Mouse (Mus musculus): ENCODE measurements around the gene Nars2. TPM values are rescaled to one million over a fixed set of nuclear protein-coding genes. Genes with fewer than 3 reads are reported as not detected.
"Not testable (repeated sequence)": the region's sequence is repeated elsewhere in the genome, so short reads cannot be mapped to it uniquely, and the experiment has no call there.

Nars2 gene
- total RNA-seq (2021) = 1 to 10 TPM; 5.5 to 6.6 TPM
- long read RNA-seq, experiment 1, transcript Nars2-201 (14 exons, 3,778 nt) = major isoform, 5 of 7 reads
- long read RNA-seq, experiment 1, partial matches to known transcripts = 1 of 7 reads
- long read RNA-seq, experiment 1, other reads (novel, unspliced or antisense) = 1 of 7 reads
- long read RNA-seq, experiment 2, transcript Nars2-201 (14 exons, 3,778 nt) = major isoform, 9 of 13 reads
- long read RNA-seq, experiment 2, partial matches to known transcripts = 1 of 13 reads
- long read RNA-seq, experiment 2, other reads (novel, unspliced or antisense) = 3 of 13 reads

DNA sequence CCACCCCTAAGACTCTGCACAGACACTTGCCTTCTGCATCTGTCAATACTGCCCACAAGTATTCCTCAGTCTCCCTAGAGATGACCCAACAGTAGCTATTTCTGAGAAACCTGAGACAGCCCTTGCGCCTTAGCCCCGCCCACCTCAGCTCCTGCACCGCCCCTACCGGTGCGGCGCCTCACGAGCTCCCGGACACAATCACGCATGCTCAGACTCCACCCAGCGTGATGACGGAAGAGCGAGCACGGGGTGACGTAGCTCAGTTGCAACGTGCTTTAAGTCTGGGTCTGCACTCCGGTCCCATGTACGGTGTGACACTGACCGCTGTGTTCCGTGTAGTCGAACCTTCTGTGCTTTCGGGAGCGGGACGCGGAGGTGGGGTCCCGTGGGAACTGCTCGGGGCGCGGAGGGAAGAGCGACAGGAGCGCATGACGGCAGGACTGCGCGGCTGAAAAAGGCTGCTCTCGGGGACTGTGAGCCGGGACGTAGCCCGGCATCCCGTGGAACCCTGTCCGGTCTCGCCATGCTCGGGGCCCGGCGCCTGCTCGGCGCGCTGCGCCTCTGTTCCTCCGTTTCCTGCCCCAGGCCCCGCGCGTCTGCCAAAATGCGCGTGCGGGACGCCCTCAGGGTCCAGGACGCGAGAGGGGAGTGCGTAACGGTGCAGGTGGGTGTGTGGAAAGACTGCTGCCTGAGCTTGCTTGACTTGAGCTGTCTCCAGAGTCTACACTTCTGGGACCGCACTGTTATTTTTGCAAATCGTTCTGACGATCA is at the start of gene Nars2:
Nars2 (plus strand) TSS at position 225 of the 771 bp plus-strand sequence.
- DNase-seq = peak; percentile 85

DNA sequence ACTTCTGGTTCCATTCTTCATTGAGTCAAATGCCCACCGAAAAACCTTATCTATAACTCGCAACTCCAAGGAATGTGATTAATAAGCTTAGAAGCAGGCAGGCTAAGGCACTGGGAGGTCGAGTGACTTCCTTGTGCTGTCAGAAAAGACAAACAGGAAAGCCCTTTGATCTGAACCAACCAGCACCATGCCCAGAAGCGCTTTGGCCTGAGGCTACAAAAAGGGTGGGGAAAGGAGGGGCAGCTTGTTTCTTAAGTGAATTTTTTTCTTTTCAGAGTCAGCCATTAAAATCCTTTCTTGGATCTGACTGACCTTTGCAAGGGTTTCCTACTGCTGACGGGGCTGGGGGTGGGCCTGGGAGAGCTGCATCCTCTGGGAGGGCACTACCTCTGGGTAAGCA is 49.1 kb upstream of the Nars2 start:
- no peak for DNase-seq

DNA sequence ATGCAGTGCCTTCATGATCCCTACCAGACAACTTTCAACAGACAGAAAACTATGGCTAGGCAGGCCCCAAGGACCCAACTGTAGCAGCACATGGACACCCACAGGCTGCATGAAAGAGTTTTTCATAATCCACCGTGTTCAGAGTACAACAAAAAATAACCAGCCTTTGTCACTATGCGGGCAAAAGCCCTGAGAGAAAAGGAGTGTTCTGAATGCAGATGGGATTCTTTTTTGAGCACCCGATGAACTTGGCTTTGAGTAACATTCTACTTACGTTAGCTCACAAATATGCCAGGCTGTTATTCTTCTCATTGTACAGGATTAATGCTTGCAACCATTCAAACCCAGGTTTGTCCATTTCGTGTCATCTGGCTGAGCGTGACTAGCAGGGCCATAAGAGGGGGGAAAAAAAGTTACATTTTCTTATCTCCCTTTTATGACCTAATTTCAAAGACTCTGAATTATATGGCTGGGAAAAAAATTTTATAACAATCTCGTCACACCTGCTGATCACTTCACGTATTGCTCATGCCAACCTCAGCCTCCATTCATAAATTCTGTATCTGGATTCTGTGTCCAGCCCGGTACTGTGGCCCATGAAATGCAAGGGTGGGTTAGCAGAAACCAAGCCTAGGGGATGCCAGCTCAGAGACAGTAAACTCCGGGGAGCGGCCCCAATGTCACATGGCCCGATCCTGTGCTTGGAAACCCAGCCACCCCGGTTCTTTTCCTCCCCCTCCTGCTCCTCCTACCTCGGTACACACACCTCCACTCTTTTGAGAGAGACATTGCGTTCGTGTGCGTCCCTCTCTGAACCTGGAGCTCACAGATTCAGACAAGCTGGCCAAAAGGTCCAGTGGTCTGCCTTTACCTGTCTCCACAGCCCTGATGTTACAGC is 48.0 kb upstream of the Nars2 start:
- no peak for DNase-seq

DNA sequence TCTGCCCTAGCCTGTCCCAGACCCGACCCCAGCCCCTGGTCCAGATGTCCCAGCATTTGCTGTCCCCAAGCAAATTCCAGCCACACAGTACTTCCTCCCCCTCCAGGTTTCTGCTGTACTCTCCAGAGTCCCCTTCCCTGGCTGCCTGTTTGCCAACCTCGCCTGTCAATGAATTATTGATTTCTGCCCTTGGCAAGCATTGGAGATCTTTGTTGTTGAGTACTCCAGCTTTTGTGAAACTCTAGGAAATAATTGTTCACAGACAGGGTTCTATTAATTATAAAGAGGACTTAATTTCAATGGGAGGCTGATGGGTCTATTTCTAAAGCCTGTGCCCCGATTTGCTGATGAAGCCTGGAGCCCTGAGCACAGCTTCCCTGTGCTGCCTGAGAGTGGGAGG is 46.9 kb upstream of the Nars2 start:
- DNase-seq = no peak

DNA sequence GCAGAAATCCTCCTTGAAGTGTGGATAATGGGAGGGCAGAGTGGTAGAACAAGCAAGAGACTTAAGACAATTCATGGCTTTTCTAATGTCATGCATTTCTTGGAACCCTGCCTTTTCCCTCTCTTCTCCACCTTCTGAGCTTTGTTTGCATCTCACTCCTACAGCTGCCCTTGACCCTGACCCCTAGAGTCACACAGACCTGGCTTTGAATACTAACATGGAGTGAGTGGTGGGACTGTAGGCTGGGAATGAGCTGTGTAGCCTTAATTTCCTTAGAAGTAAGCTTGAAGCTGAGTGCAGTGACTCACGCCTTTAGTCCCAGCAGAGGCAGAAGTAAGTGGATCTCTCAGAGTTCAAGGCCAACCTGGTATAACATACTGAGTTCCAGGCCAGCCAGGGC is 46.4 kb upstream of the Nars2 start:
- no peak for DNase-seq

DNA sequence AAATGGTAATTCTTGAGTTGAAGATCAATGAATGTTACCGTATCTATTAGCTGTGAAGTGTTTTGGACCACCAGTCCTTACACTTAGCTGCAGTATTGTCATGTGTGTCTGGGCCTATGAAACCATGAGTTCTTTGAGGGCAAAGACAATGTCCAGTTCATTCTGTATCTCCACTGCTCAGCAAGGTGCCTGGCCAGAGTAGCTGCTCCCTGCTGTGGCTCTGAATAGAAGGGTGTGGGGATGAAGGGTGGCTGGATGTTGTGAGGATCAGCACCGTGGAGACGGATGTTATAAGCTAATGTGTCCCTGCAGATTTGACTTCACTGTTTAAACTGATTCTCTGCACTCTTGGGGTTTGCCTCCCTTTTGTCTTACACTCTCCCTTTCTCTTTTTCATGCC is 45.9 kb upstream of the Nars2 start:
- DNase-seq = no peak

DNA sequence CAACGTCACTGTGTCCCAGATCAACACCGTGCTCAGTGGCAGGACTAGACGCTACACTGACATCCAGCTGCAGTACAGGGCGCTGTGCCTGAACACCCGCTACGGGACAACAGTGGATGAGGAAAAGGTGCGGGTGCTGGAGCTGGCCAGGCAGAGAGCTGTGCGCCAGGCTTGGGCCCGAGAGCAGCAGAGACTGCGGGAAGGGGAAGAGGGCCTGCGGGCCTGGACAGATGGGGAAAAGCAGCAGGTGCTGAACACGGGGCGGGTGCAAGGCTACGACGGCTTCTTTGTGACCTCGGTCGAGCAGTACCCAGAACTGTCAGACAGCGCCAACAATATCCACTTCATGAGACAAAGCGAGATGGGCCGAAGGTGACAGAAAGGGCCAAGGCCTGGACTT is 45.1 kb upstream of the Nars2 start:
- no peak for DNase-seq

DNA sequence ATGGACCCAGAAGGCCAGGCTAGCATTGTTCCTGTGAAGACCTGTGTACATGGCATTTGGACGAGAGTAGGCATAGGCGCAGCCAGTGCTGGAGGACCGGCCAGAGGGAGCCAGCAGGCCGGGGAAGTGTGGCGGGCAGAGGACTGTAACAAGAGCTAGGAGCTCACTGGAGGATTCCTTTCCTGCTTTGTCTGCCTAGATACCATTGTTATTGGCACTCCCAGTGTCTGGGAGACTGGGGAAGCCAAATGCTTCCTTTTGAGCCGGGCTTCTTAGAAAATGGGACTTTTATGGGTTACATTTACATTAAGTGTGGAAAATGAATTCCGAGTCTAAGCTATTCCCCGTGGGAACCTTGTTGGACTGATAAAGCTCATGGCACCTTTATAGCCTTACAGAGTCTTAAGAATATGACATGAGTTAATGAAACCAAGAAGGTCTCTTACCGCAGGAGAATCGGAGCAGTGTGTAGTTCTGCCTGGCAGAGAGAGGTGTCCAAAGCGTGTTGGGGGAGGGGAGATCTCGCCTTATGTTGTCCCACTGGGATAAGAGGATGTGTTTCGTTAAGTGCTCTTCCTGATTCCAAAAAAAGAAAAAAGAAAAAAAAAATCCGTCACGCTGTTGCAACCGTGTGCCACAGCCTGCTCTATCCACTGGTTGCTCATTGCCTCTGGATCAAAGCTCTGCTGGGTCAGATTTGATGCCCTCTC is 43.2 kb upstream of the Nars2 start:
- no peak for DNase-seq

DNA sequence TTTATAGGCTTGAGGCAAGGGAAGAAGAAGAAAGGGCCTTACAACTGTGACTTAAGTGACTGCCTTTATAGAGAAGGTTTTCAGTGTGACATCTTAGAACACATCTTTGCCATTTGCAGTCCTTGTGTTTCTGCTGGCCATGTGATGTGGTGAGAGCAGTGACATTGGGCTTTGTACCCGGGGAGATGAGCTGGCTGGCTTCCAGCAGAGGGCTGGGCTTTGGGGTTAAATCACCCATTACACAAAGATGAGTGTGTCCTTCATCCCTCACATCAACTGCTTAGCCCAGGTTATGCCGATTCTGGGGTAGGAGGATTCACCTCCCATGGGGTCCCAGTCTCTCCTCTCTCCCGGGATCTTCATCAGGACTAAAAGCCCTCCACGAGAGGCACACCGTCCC is 41.4 kb upstream of the Nars2 start:
- no peak for DNase-seq

DNA sequence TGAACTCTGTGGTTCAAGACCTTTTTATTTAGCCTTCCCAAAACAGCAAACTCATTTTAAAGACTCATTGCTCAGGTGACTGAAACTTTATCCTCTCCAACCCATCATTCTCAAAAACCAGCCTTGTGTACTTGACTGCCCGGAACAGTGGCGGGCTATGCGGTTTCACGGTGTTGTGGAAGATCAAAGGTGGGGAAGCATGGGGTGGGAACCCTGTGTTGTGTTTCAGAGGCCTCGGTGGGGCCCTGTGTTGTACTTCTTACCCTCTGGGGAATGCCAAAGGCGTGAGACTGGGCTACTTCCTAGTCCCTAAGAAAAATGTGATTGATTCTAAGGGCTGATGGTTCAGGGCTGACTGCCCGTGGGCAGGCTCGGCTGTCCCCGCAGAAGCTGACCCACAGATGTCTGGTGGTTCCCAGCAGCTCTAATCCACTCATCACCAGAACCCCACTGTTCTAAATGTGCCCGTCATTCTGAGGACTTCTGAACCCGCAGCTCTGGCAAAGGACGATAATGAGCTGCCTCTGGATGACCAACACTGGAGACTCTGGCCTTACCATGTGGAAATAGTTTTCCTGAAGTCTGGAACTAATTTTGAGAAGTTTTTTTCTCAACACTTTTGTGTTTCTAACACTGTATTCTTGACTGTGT is 40.9 kb upstream of the Nars2 start:
- no peak for DNase-seq

DNA sequence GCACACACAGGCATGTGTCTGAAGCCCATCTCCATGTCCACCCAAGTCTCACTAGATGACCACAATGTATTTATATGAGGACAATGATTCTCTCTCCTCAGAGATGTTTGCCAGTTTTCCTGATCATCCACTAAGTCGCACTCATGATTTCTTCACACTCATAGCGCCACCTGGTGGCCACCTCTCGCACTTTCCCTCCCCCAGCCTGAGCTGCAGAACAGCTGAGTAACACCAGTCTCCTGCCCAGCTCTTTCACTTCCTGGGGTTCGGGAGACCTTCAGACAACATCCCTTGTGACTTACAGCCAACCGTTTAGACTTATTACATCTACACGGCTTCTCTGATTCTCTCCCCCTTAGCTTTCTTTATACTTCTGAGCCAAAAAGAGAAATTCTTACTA is 37.3 kb upstream of the Nars2 start:
- peak; percentile 41 for DNase-seq

DNA sequence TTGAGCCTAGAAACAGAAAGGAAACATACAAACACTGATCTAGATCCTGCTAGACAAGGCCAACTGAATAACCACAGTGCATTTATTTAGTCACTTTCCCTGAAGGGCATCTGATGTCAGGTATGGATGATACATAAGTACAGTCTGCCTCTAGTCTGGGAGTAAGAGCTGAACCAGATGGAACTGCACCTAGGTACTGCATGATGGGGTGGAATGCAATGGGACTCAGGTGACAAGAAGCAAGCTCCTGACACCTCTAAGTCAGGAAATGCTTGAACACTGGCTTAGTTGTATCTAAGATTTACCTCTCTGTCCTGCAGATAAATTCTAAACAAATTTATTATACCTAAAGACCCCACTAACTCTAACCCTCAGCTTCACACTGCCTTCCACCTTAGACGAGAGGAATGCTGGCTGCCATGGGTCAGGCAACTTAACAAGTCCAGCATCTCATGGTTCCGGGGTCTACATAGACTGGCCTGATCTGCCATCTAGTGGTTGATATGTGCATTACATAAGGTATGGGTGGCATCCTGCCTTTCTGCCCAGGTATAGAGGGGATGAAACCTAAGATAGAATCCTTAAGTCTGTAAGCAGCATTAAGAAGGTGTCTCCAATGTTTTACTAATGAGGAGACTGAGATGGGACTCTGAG is 35.7 kb upstream of the Nars2 start:
- peak; percentile 5 for DNase-seq

DNA sequence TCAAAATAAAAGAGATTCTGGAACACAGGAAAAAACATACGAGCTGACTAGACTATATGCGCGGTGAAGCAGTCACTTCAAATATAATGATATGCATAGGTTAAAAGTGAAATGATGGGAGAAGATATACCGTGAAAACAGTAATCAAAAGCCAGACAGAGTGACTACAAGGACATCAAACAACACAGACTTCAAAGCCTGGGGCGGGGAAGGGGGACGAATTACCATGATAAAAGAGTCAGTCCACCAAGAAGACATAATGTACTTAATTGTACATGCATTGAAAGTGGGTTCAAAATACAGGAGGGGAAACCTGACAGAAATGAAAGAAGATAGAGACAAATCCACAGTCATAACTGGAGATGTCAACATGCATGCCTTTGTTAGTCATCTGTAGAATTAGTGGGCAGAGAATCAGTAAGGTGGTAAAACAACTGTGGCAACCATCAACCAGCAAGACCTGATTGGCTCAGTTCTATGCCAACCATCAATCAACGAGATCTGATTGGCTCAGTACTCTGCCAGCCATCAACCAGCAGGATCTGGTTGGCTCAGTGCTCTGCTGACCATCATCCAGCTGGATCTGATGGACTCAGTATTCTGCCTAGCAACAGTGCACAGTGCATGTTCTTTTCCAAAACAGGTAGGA is 30.7 kb upstream of the Nars2 start:
- no peak for DNase-seq

DNA sequence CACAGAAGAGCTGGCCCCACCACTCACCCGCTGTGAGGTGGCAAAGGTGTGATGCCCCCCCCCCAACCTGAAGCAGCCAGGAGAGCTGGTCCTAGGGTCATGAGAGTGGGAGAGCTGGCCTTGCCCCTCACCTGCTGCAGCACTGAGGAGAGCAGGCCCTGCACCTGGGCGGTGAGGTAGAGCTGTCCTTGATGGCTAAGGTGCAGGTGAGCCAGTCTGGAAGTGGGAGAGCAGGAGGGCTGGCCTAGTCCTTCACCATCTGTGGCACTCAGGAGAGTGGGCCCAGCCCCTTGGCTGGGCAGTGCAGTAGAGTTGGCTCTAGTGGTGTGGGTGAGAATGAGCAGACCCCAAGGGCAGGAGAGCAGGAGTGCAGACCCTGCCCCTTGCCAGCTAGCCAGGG is 28.4 kb upstream of the Nars2 start:
- DNase-seq = no peak

DNA sequence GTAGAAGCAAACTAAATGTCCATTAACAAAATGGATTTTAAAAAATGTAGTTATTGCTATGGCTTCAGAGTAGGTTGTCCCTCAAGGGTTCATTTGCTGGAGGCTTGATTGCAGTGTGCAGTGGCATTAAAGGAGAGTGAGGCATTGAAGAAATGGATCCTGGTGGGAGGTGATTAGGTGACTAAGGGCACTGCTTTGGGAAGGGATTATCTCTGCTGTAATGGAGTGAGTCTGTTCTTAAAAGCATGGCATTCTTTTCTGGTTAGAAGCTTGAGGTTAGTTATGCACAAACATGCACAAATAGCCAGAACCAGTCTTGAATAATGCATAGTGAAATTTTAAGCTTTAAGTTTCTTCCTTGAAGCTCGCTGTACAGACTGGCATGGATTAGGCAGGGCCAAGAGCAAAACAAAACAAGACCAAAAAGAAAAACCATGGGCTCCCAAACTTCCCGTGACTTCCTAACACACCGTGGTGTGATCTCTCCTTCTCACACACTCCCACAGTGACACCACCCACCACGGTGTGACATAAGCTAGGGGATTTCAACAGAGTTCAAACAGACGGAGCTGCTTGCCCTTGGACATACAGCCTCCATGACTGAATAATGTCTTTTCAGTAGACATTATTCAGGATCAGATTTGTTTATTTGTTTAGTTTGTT is 7.5 kb upstream of the Nars2 start:
- DNase-seq = no peak

DNA sequence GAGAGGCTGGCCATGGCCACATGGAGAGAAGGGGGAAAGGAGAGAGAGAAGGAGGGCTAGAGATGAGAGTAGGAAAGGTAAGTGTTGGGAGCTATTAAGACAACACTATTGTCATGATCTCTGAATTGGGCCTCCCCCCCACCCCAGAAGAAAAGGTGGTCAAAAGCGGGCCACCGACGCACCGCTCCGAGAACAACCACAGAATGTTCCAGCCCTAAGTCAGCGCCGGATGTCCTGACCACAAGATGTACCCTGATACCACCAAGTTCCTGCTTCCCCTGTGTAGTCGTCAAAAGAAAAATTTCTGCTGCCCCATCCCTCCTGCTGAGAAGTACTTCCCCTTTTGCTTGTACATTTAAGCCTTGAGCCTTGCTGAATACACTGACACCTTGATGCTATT is 4.8 kb upstream of the Nars2 start:
- not testable (repeated sequence) for DNase-seq

DNA sequence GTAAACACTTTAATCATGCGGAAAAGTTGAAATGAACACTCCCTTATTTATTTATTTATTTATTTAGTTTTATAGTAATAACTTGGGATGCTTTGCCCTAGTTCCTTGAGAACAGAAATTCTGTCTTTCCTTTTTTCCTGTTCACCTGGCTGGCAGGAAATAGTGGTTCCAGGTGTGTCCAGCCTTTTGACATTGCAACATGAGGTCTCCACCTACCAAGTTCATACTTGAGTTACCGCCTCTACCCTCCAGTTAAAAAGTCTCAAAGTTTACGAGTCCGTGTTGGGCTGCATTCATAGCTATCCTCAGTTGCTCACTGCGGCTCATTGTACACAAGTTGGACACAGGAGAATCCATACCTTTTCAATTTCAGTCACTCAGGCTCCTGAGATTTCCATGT is 789 bp downstream of the Nars2 start:
- no peak for DNase-seq

DNA sequence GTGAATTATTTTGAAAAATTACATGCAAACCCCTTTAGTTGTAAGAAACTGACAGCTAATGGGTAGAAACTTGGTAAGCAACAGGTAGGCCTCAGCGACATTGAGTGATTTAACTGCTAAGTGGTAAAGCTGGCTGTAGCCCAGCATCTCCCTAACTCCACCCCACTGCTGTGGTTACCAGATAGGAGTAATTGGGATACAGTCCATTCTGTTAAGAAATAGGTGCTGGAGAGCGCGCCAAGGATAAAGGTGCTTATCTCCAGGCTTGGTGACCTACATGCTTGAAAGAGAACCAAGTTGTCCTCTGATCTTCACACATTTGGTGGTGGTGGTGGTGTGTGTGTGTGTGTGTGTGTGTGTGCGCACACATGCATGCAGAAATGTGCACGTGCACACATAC is 7.9 kb downstream of the Nars2 start:
- no peak for DNase-seq

DNA sequence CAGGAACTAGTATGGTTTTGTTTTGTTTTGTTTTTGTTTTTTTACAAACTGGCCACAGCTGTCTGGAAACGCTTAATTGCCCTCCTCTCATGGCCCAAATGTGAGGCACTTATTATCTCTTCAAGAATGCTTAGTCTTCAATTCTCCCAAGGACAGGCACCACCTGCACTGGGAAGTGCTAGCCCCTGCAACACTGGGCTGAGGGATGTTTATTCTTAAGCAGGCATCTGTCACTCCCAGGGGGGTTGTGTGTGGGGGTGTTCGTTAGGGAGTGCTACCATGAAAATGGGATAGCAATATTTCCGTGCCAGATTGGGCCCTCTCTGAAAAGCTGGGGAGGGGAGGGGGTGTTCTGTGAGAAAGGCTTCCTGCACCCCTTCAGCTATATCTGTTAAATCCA is 15.9 kb downstream of the Nars2 start:
- DNase-seq = no peak

DNA sequence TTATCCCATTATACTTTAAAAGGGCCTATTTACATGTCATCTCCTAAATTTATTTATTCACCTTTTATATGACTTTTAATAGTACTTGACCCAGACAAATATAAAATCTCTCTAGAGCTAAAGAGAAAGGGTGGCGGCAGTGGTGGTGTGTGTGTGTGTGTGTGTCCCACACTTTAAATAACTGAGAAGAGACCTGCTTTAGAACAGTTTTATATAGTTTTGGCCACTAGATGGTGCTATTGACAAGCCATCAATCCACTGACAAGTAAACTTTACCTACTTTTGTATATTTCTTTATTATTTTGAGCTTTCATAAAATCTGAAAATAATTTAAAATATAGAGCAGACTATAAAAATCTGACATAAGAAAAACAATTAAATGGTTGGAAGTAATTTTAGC is 19.1 kb downstream of the Nars2 start:
- DNase-seq = no peak

Data from gastrocnemius, postnatal 25 days (tissue).